Mouse (Mus musculus) MEL (cell line): ENCODE data around the gene 2210017I01Rik. TPM values are rescaled to one million over a fixed set of nuclear protein-coding genes. Genes with fewer than 3 reads are reported as not detected.

Experiments
- DNase-seq: peaks from one replicate; pipeline ENCODE4 v3.0.0; 2011; ENCODE audit warnings: low read depth, low spot score
- H3K27ac ChIP-seq: 2 replicates; pipeline ENCODE4 v1.5.1; 2012; ENCODE audit warnings: low read depth, mild to moderate bottlenecking, control low read depth, low read length, moderate library complexity; ENCODE audit not compliant: control insufficient read depth
- H3K27me3 ChIP-seq, 2 experiments: fragments of 150-350 bp in 1 of 2; sonication (generic) in 1 of 2; 2 replicates each; pipeline ENCODE4 v1.6.1; 2012; ENCODE audit warnings: low read length in 2 of 2, mild to moderate bottlenecking in 2 of 2, improper control_type of control experiment in 1 of 2, moderate library complexity in 1 of 2; ENCODE audit not compliant: insufficient read depth in 2 of 2, control insufficient read depth in 1 of 2
- H3K36me3 ChIP-seq, 2 experiments: 2 replicates each; pipeline ENCODE4 v1.6.1; 2012 to 2014; ENCODE audit warnings: low read length in 2 of 2, improper control_type of control experiment in 1 of 2, inconsistent platforms in 1 of 2, mild to moderate bottlenecking in 1 of 2; ENCODE audit not compliant: insufficient read depth in 2 of 2, control insufficient read depth in 1 of 2
- H3K4me1 ChIP-seq, 2 experiments: fragments of 150-350 bp in 1 of 2; sonication (generic) in 1 of 2; 2 replicates each; pipeline ENCODE4 v1.6.1; 2012; ENCODE audit warnings: low read length in 2 of 2, improper control_type of control experiment in 1 of 2, mild to moderate bottlenecking in 1 of 2; ENCODE audit not compliant: insufficient read depth in 2 of 2, control insufficient read depth in 1 of 2
- H3K4me3 ChIP-seq, 2 experiments: fragments of 150-350 bp in 1 of 2; sonication (generic) in 1 of 2; 2 replicates each; pipeline ENCODE4 v1.5.1; 2012; ENCODE audit warnings: low read depth in 2 of 2, low read length in 2 of 2, mild to moderate bottlenecking in 2 of 2, moderate library complexity in 2 of 2, control low read depth in 1 of 2, improper control_type of control experiment in 1 of 2; ENCODE audit not compliant: control insufficient read depth in 1 of 2, insufficient read depth in 1 of 2
- H3K79me2 ChIP-seq: 2 replicates; pipeline ENCODE4 v1.6.1; 2012; ENCODE audit warnings: mild to moderate bottlenecking, low read length, moderate library complexity; ENCODE audit not compliant: control insufficient read depth, poor library complexity, insufficient read depth
- H3K9ac ChIP-seq: 2 replicates; pipeline ENCODE4 v1.6.1; 2012; ENCODE audit warnings: low read depth, mild to moderate bottlenecking, control low read depth, low read length, moderate library complexity; ENCODE audit not compliant: control insufficient read depth, poor library complexity, severe bottlenecking
- H3K9me3 ChIP-seq: fragments of 150-350 bp; sonication (generic); replicated peaks from 2 replicates; pipeline ENCODE4 v1.6.1; 2012; ENCODE audit warnings: mild to moderate bottlenecking, low read length, improper control_type of control experiment, moderate library complexity; ENCODE audit not compliant: insufficient read depth
- BHLHE40 ChIP-seq: IDR thresholded peaks from 2 replicates; pipeline ENCODE4 v1.6.1; 2012; ENCODE audit warnings: low read depth, mild to moderate bottlenecking, inconsistent platforms, low read length, improper control_type of control experiment, borderline replicate concordance
- CHD1 ChIP-seq: IDR thresholded peaks from 2 replicates; pipeline ENCODE4 v1.6.1; 2012; ENCODE audit warnings: low read depth, mild to moderate bottlenecking, inconsistent platforms, low read length, improper control_type of control experiment
- CHD2 ChIP-seq: IDR thresholded peaks from 2 replicates; pipeline ENCODE4 v1.6.1; 2011; ENCODE audit warnings: low read length, improper control_type of control experiment
- ELF1 ChIP-seq: IDR thresholded peaks from 2 replicates; pipeline ENCODE4 v1.6.1; 2014; ENCODE audit warnings: low read depth, mild to moderate bottlenecking, inconsistent platforms, low read length, improper control_type of control experiment, moderate library complexity
- JUND ChIP-seq: IDR thresholded peaks from 2 replicates; pipeline ENCODE4 v1.6.1; 2011; ENCODE audit warnings: low read depth, mild to moderate bottlenecking, improper control_type of control experiment, low read length
- KAT2A ChIP-seq: conservative IDR thresholded peaks from 2 replicates; pipeline ENCODE4 v1.6.1; 2012; ENCODE audit warnings: low read depth, low read length, improper control_type of control experiment, inconsistent platforms
- MAFK ChIP-seq: IDR thresholded peaks from 2 replicates; pipeline ENCODE4 v1.6.1; 2011; ENCODE audit warnings: low read depth, mild to moderate bottlenecking, low read length, improper control_type of control experiment, borderline replicate concordance
- MAX ChIP-seq: IDR thresholded peaks from 2 replicates; pipeline ENCODE4 v1.6.1; 2011; ENCODE audit warnings: low read length, improper control_type of control experiment
- NELFE ChIP-seq: IDR thresholded peaks from 2 replicates; pipeline ENCODE4 v1.6.1; 2011; ENCODE audit warnings: low read depth, low read length, improper control_type of control experiment
- NRF1 ChIP-seq: IDR thresholded peaks from 2 replicates; pipeline ENCODE4 v1.6.1; 2014; ENCODE audit warnings: low read depth, mild to moderate bottlenecking, inconsistent platforms, low read length, improper control_type of control experiment, moderate library complexity; ENCODE audit not compliant: poor library complexity, insufficient read depth, severe bottlenecking
- POLR2AphosphoS2 ChIP-seq: IDR thresholded peaks from 2 replicates; pipeline ENCODE4 v1.6.1; 2011; ENCODE audit warnings: low read length, improper control_type of control experiment
- POLR2AphosphoS5 ChIP-seq: IDR thresholded peaks from 2 replicates; pipeline ENCODE4 v1.6.1; 2012; ENCODE audit warnings: low read depth, borderline replicate concordance, mild to moderate bottlenecking, inconsistent platforms, low read length, moderate library complexity, mixed read lengths
- RCOR1 ChIP-seq: IDR thresholded peaks from 2 replicates; pipeline ENCODE4 v1.6.1; 2012; ENCODE audit warnings: low read depth, mild to moderate bottlenecking, inconsistent platforms, low read length, improper control_type of control experiment
- SMC3 ChIP-seq: IDR thresholded peaks from 2 replicates; pipeline ENCODE4 v1.6.1; 2011; ENCODE audit warnings: low read depth, low read length, improper control_type of control experiment
- TAL1 ChIP-seq: IDR thresholded peaks from 2 replicates; pipeline ENCODE4 v1.6.1; 2012; ENCODE audit warnings: mild to moderate bottlenecking, inconsistent platforms, low read length, moderate library complexity, mixed read lengths
- TBP ChIP-seq: IDR thresholded peaks from 2 replicates; pipeline ENCODE4 v1.8.0; 2011; ENCODE audit warnings: low read depth, low read length, improper control_type of control experiment
- USF1 ChIP-seq: IDR thresholded peaks from 2 replicates; pipeline ENCODE4 v1.6.1; 2014; ENCODE audit warnings: low read depth, mild to moderate bottlenecking, inconsistent platforms, low read length, improper control_type of control experiment, moderate library complexity
- USF2 ChIP-seq, 2 experiments: IDR thresholded peaks; 2 replicates each; pipeline ENCODE4 v1.6.1; 2011 to 2012; ENCODE audit warnings: improper control_type of control experiment in 2 of 2, low read length in 2 of 2, borderline replicate concordance in 1 of 2, inconsistent platforms in 1 of 2, low read depth in 1 of 2, mild to moderate bottlenecking in 1 of 2; ENCODE audit not compliant: insufficient read depth in 1 of 2
- ZC3H11A ChIP-seq: IDR thresholded peaks from 2 replicates; pipeline ENCODE4 v1.6.1; 2012; ENCODE audit warnings: low read depth, mild to moderate bottlenecking, inconsistent platforms, low read length, improper control_type of control experiment
- ZMIZ1 ChIP-seq: IDR thresholded peaks from 2 replicates; pipeline ENCODE4 v1.6.1; 2012; ENCODE audit warnings: low read depth, mild to moderate bottlenecking, inconsistent platforms, low read length, improper control_type of control experiment, moderate library complexity
- polyA plus RNA-seq, 2 experiments: library from polyadenylated mRNA; stranded (reverse) in 1 of 2; unstranded in 1 of 2; fragments of >175 nt in 1 of 2; fragments of >200 nt in 1 of 2; gene quantifications; 2 replicates each; pipeline versions ENCODE4 v1.2.1 to v1.2.4; 2012; ENCODE audit warnings: low replicate concordance in 2 of 2, low read depth in 1 of 2; ENCODE audit not compliant: insufficient read length in 2 of 2, insufficient read depth in 1 of 2, missing spikeins in 1 of 2
- total RNA-seq: library from RNA; depleted of rRNA; stranded (reverse); fragments of 300-350 nt; gene quantifications from 2 replicates; pipeline ENCODE4 v1.2.3, GENCODE M21; 2012

2210017I01Rik gene
- total and polyA plus RNA-seq, 3 experiments: not detected

GRCm38 (mm10) chr3:92621560-92621959 lies 14.3 kb upstream of the 2210017I01Rik start, which contains the start of gene Lce6a:
TSS of gene Lce6a (minus strand) at chr3:92621660.
- no peaks in the 10 kb centered on the region for H3K27me3 ChIP-seq
- no peak for DNase-seq
- no peaks in the 10 kb centered on the region for H3K79me2 ChIP-seq
- no peak within 1 kb of the TSS for H3K27ac ChIP-seq
- H3K4me1 ChIP-seq: no peaks in the 10 kb centered on the region
- no peak within 1 kb of the TSS for H3K9ac ChIP-seq
- no peak within 1 kb of the TSS for H3K4me3 ChIP-seq
- no peaks in the 10 kb centered on the region for H3K36me3 ChIP-seq
- no peaks in the 10 kb centered on the region for H3K9me3 ChIP-seq
- no peak for TF ChIP-seq ELF1
- no peak for TF ChIP-seq TBP
- TF ChIP-seq BHLHE40: no peak
- TF ChIP-seq POLR2AphosphoS2: no peak
- TF ChIP-seq POLR2AphosphoS5: no peak
- TF ChIP-seq USF1: no peak
- TF ChIP-seq CHD1: no peak
- TF ChIP-seq SMC3: no peak
- TF ChIP-seq NRF1: no peak
- TF ChIP-seq ZC3H11A: no peak
- no peak for TF ChIP-seq KAT2A
- TF ChIP-seq NELFE: no peak
- TF ChIP-seq RCOR1: no peak
- TF ChIP-seq ZMIZ1: no peak

- TF ChIP-seq TAL1 (no peak), CHD2 (no peak), MAX (no peak), POLR2AphosphoS2 (no peak), USF2 (IDR thresholded peaks at IDR 0.05; ENCODE audit: borderline replicate concordance in 1 of 2, insufficient read depth in 1 of 2, low read depth in 1 of 2, low read length in 2 of 2) (no peak), MAFK (no peak), NELFE (no peak), JUND (no peak)
- TF ChIP-seq, all 39 proteins: peak for 0
- Histone ChIP-seq H3K27me3 (no peaks in the 10 kb centered on the region), H3K9ac (no peak overlapping the region), H3K4me3 (no peak overlapping the region), H3K27ac (no peak overlapping the region), H3K36me3 (no peaks in the 10 kb centered on the region), H3K4me1 (no peaks in the 10 kb centered on the region), H3K79me2 (no peaks in the 10 kb centered on the region), H3K9me3 (no peaks in the 10 kb centered on the region)
- no peak for DNase-seq
Measured at GRCm38 (mm10) chr3:92609804-92610203, 2.5 kb upstream of the 2210017I01Rik start.
